Mouse (Mus musculus): ENCODE data around the gene Qrfp. TPM values are rescaled to one million over a fixed set of nuclear protein-coding genes. Genes with fewer than 3 reads are reported as not detected.

Qrfp gene
- total RNA-seq (2023), result 0.73 TPM

GRCm38 (mm10) chr2:31810444-31810843 lies at the start of gene Qrfp:
Qrfp (minus strand) TSS chr2:31810580.

GRCm38 (mm10) chr2:31845896-31846691 lies 35.7 kb upstream of the Qrfp start, which contains the start of gene Fibcd1:
Fibcd1 (minus strand) TSS chr2:31846005.

Other genes starting within 250 kb of the Qrfp start
- 14.8 TPM for gene Fubp3, start 237.9 kb downstream of the Qrfp start, total RNA-seq (2023)
- not detected for gene Prdm12, start 170.5 kb downstream of the Qrfp start, total RNA-seq (2023)
- gene Exosc2, start 139.9 kb downstream of the Qrfp start, total RNA-seq (2023), result 63.1 TPM
- gene Abl1, start 122.2 kb downstream of the Qrfp start, total RNA-seq (2023), result 64.6 TPM
- 0.09 TPM for gene Fibcd1, start 35.4 kb upstream of the Qrfp start, total RNA-seq (2023)
- not detected for gene Lamc3, start 76.7 kb upstream of the Qrfp start, total RNA-seq (2023)
- gene Aif1l, start 139.6 kb upstream of the Qrfp start, total RNA-seq (2023), result not detected
- 132 TPM for gene Nup214, start 163.9 kb upstream of the Qrfp start, total RNA-seq (2023)